Mouse (Mus musculus): ENCODE measurements around the gene Plk2. TPM values are rescaled to one million over a fixed set of nuclear protein-coding genes. Genes with fewer than 3 reads are reported as not detected.

The Plk2 gene
- polyA plus RNA-seq, 1 experiment from 2014 or later, result 120 TPM

GRCm38 (mm10) chr13:110425512-110426222 is 30.8 kb downstream of the Plk2 start:
- Histone ChIP-seq H3K4me2 (ENCODE audit: low read depth, low read length) (no peak overlapping the region), H3K27ac (ENCODE audit: low read length) (no peak overlapping the region), H3K27me3 (ENCODE audit: control insufficient read depth, insufficient read depth, low read length) (no peaks in the 10 kb centered on the region), H3K9me3 (replicated peaks; ENCODE audit: control insufficient read depth, low read length) (no peaks in the 10 kb centered on the region), H3K9ac (ENCODE audit: low read length) (no peak overlapping the region), H3K4me1 (ENCODE audit: control insufficient read depth, insufficient read depth, low read length) (no peaks in the 10 kb centered on the region), H3K36me3 (ENCODE audit: control insufficient read depth, insufficient read depth, low read length) (no peaks in the 10 kb centered on the region), H3K4me3 (replicated peaks; ENCODE audit: low read length) (no peak overlapping the region)
- no peak for ATAC-seq (ENCODE audit: insufficient read depth, low FRiP score)
- 78% methylated on average over 8 of the region's 8 CpGs for WGBS

GRCm38 (mm10) chr13:110431388-110431787 is 36.5 kb downstream of the Plk2 start:
- Histone ChIP-seq H3K4me3 (replicated peaks; ENCODE audit: low read length) (no peak overlapping the region), H3K9ac (ENCODE audit: low read length) (no peak overlapping the region), H3K9me3 (replicated peaks; ENCODE audit: control insufficient read depth, low read length) (no peaks in the 10 kb centered on the region), H3K4me1 (ENCODE audit: control insufficient read depth, insufficient read depth, low read length) (no peaks in the 10 kb centered on the region), H3K27me3 (ENCODE audit: control insufficient read depth, insufficient read depth, low read length) (no peaks in the 10 kb centered on the region), H3K36me3 (ENCODE audit: control insufficient read depth, insufficient read depth, low read length) (no peaks in the 10 kb centered on the region), H3K4me2 (ENCODE audit: low read depth, low read length) (no peak overlapping the region), H3K27ac (ENCODE audit: low read length) (no peak overlapping the region)
- ATAC-seq (ENCODE audit: insufficient read depth, low FRiP score), result peak; percentile 56; the same call in 1 of the 2 replicates

GRCm38 (mm10) chr13:110432062-110432566 is 37.3 kb downstream of the Plk2 start:
- H3K9ac ChIP-seq (ENCODE audit: low read length), result no peak overlapping the region
- no peak overlapping the region for H3K4me3 ChIP-seq (replicated peaks; ENCODE audit: low read length)
- no peaks in the 10 kb centered on the region for H3K27me3 ChIP-seq (ENCODE audit: control insufficient read depth, insufficient read depth, low read length)
- H3K4me1 ChIP-seq (ENCODE audit: control insufficient read depth, insufficient read depth, low read length), result no peaks in the 10 kb centered on the region; the same call in 1 of the 2 replicates
- no peak for ATAC-seq (ENCODE audit: insufficient read depth, low FRiP score)
- no peaks in the 10 kb centered on the region for H3K36me3 ChIP-seq (ENCODE audit: control insufficient read depth, insufficient read depth, low read length)
- H3K9me3 ChIP-seq (replicated peaks; ENCODE audit: control insufficient read depth, low read length), result no peaks in the 10 kb centered on the region
- H3K4me2 ChIP-seq (ENCODE audit: low read depth, low read length), result no peak overlapping the region
- no peak overlapping the region for H3K27ac ChIP-seq (ENCODE audit: low read length)
- WGBS, result 44% methylated on average over 2 of the region's 2 CpGs

- H3K36me3 ChIP-seq (ENCODE audit: control insufficient read depth, insufficient read depth, low read length), result no peaks in the 10 kb centered on the region
- no peaks in the 10 kb centered on the region; the same call in 1 of the 2 replicates for H3K4me1 ChIP-seq (ENCODE audit: control insufficient read depth, insufficient read depth, low read length)
- WGBS, result 91% methylated on average over 4 of the region's 4 CpGs
- no peaks in the 10 kb centered on the region for H3K9me3 ChIP-seq (replicated peaks; ENCODE audit: control insufficient read depth, low read length)
- H3K4me3 ChIP-seq (replicated peaks; ENCODE audit: low read length), result no peak overlapping the region
- H3K27ac ChIP-seq (ENCODE audit: low read length), result no peak overlapping the region
- no peaks in the 10 kb centered on the region for H3K27me3 ChIP-seq (ENCODE audit: control insufficient read depth, insufficient read depth, low read length)
- no peak for ATAC-seq (ENCODE audit: insufficient read depth, low FRiP score)
- no peak overlapping the region for H3K9ac ChIP-seq (ENCODE audit: low read length)
- H3K4me2 ChIP-seq (ENCODE audit: low read depth, low read length), result no peak overlapping the region
Measured at GRCm38 (mm10) chr13:110432613-110433012, 37.8 kb downstream of the Plk2 start.

- peak; percentile 72; the same call in 1 of the 2 replicates for ATAC-seq (ENCODE audit: insufficient read depth, low FRiP score)
- Histone ChIP-seq H3K4me3 (replicated peaks; ENCODE audit: low read length) (no peak overlapping the region), H3K9me3 (replicated peaks; ENCODE audit: control insufficient read depth, low read length) (no peaks in the 10 kb centered on the region), H3K9ac (ENCODE audit: low read length) (no peak overlapping the region), H3K27me3 (ENCODE audit: control insufficient read depth, insufficient read depth, low read length) (no peaks in the 10 kb centered on the region), H3K4me1 (ENCODE audit: control insufficient read depth, insufficient read depth, low read length) (no peaks in the 10 kb centered on the region; the same call in 1 of the 2 replicates), H3K36me3 (ENCODE audit: control insufficient read depth, insufficient read depth, low read length) (no peaks in the 10 kb centered on the region), H3K4me2 (ENCODE audit: low read depth, low read length) (no peak overlapping the region), H3K27ac (ENCODE audit: low read length) (peak overlapping the region; percentile 33; the same call in 1 of the 2 replicates)
- WGBS, result 55% methylated on average over 7 of the region's 7 CpGs
Measured at GRCm38 (mm10) chr13:110436692-110437091, 41.8 kb downstream of the Plk2 start.

- 85% methylated on average over 9 of the region's 9 CpGs for WGBS
- Histone ChIP-seq H3K36me3 (ENCODE audit: control insufficient read depth, insufficient read depth, low read length) (no peaks in the 10 kb centered on the region), H3K9me3 (replicated peaks; ENCODE audit: control insufficient read depth, low read length) (no peaks in the 10 kb centered on the region), H3K9ac (ENCODE audit: low read length) (no peak overlapping the region), H3K27ac (ENCODE audit: low read length) (no peak overlapping the region), H3K4me3 (replicated peaks; ENCODE audit: low read length) (no peak overlapping the region), H3K27me3 (ENCODE audit: control insufficient read depth, insufficient read depth, low read length) (no peaks in the 10 kb centered on the region), H3K4me2 (ENCODE audit: low read depth, low read length) (no peak overlapping the region), H3K4me1 (ENCODE audit: control insufficient read depth, insufficient read depth, low read length) (no peaks in the 10 kb centered on the region; the same call in 1 of the 2 replicates)
- ATAC-seq (ENCODE audit: insufficient read depth, low FRiP score), result no peak
Measured at GRCm38 (mm10) chr13:110438624-110439023, 43.8 kb downstream of the Plk2 start.

GRCm38 (mm10) chr13:110444335-110444734 is 49.5 kb downstream of the Plk2 start:
- Histone ChIP-seq H3K4me2 (ENCODE audit: low read depth, low read length) (no peak overlapping the region), H3K9ac (ENCODE audit: low read length) (no peak overlapping the region), H3K27me3 (ENCODE audit: control insufficient read depth, insufficient read depth, low read length) (no peaks in the 10 kb centered on the region), H3K27ac (ENCODE audit: low read length) (no peak overlapping the region), H3K9me3 (replicated peaks; ENCODE audit: control insufficient read depth, low read length) (no peaks in the 10 kb centered on the region), H3K4me3 (replicated peaks; ENCODE audit: low read length) (no peak overlapping the region), H3K4me1 (ENCODE audit: control insufficient read depth, insufficient read depth, low read length) (peaks cover 13% of the 10 kb centered on the region; the same call in 1 of the 2 replicates), H3K36me3 (ENCODE audit: control insufficient read depth, insufficient read depth, low read length) (no peaks in the 10 kb centered on the region)
- ATAC-seq (ENCODE audit: insufficient read depth, low FRiP score), result peak; percentile 50; the same call in 1 of the 2 replicates
- WGBS, result 47% methylated on average over 4 of the region's 4 CpGs

- WGBS, result 44% methylated on average over 3 of the region's 3 CpGs
- no peak overlapping the region for H3K4me3 ChIP-seq (replicated peaks; ENCODE audit: low read length)
- peak overlapping the region; percentile 40; the same call in 1 of the 2 replicates for H3K27ac ChIP-seq (ENCODE audit: low read length)
- peaks cover 13% of the 10 kb centered on the region; the same call in 1 of the 2 replicates for H3K4me1 ChIP-seq (ENCODE audit: control insufficient read depth, insufficient read depth, low read length)
- no peaks in the 10 kb centered on the region for H3K36me3 ChIP-seq (ENCODE audit: control insufficient read depth, insufficient read depth, low read length)
- H3K9ac ChIP-seq (ENCODE audit: low read length), result no peak overlapping the region
- H3K4me2 ChIP-seq (ENCODE audit: low read depth, low read length), result no peak overlapping the region
- peak; percentile 44; the same call in 1 of the 2 replicates for ATAC-seq (ENCODE audit: insufficient read depth, low FRiP score)
- H3K27me3 ChIP-seq (ENCODE audit: control insufficient read depth, insufficient read depth, low read length), result no peaks in the 10 kb centered on the region
- no peaks in the 10 kb centered on the region for H3K9me3 ChIP-seq (replicated peaks; ENCODE audit: control insufficient read depth, low read length)
Measured at GRCm38 (mm10) chr13:110444894-110445293, 50.0 kb downstream of the Plk2 start.

- ATAC-seq (ENCODE audit: insufficient read depth, low FRiP score), result no peak
- Histone ChIP-seq H3K4me2 (ENCODE audit: low read depth, low read length) (no peak overlapping the region), H3K36me3 (ENCODE audit: control insufficient read depth, insufficient read depth, low read length) (no peaks in the 10 kb centered on the region), H3K4me1 (ENCODE audit: control insufficient read depth, insufficient read depth, low read length) (peaks cover 13% of the 10 kb centered on the region; the same call in 1 of the 2 replicates), H3K9me3 (replicated peaks; ENCODE audit: control insufficient read depth, low read length) (no peaks in the 10 kb centered on the region), H3K4me3 (replicated peaks; ENCODE audit: low read length) (no peak overlapping the region), H3K27me3 (ENCODE audit: control insufficient read depth, insufficient read depth, low read length) (no peaks in the 10 kb centered on the region), H3K9ac (ENCODE audit: low read length) (no peak overlapping the region), H3K27ac (ENCODE audit: low read length) (no peak overlapping the region)
- 85% methylated on average over 6 of the region's 6 CpGs for WGBS
Measured at GRCm38 (mm10) chr13:110446434-110446833, 51.6 kb downstream of the Plk2 start.
